Mouse (Mus musculus) hindbrain, postnatal 0 days (tissue): Measurements from ENCODE around the gene Tpd52l2. TPM values are rescaled to one million over a fixed set of nuclear protein-coding genes. Genes with fewer than 3 reads are reported as not detected.
A peak's percentile ranks its signal among the peaks of the same experiment; 100 is the strongest.

ENCODE experiments used
- ATAC-seq: fragments of 200-750 bp; cut with Nextera tagmentation; 2 replicates; pipeline ENCODE4 v1.8.0; 2017; ENCODE audit warnings: mild to moderate bottlenecking, moderate TSS enrichment, moderate library complexity
- DNase-seq: peaks from one replicate; pipeline ENCODE4 v3.0.0-alpha.2; 2015; ENCODE audit warnings: low spot score
- H3K27ac ChIP-seq: fragments of 300-500 bp; sonication (generic); 2 replicates; pipeline ENCODE4 v1.5.1; 2014; ENCODE audit warnings: mild to moderate bottlenecking
- H3K27me3 ChIP-seq: fragments of 300-500 bp; sonication (generic); 2 replicates; pipeline ENCODE4 v1.6.1; 2014; ENCODE audit warnings: low read length, mixed read lengths; ENCODE audit not compliant: insufficient read depth
- H3K36me3 ChIP-seq: fragments of 300-500 bp; sonication (generic); 2 replicates; pipeline ENCODE4 v1.6.1; 2014; ENCODE audit warnings: low read length, mixed read lengths; ENCODE audit not compliant: insufficient read depth
- H3K4me1 ChIP-seq: fragments of 300-500 bp; sonication (generic); 2 replicates; pipeline ENCODE4 v1.6.1; 2014; ENCODE audit warnings: antibody characterized with exemption, low read length, mixed read lengths; ENCODE audit not compliant: insufficient read depth
- H3K4me2 ChIP-seq: fragments of 300-500 bp; sonication (generic); 2 replicates; pipeline ENCODE4 v1.6.1; 2014; ENCODE audit warnings: low read depth, mild to moderate bottlenecking, low read length, moderate library complexity, mixed read lengths
- H3K4me3 ChIP-seq: fragments of 300-500 bp; sonication (generic); 2 replicates; pipeline ENCODE4 v1.5.1; 2014; ENCODE audit warnings: low read length
- H3K9ac ChIP-seq: fragments of 300-500 bp; sonication (generic); replicated peaks from 2 replicates; pipeline ENCODE4 v1.6.1; 2014; ENCODE audit warnings: mild to moderate bottlenecking, low read length, moderate library complexity, mixed read lengths
- H3K9me3 ChIP-seq: fragments of 300-500 bp; sonication (generic); 2 replicates; pipeline ENCODE4 v1.6.1; 2016; ENCODE audit warnings: low read length, mixed read lengths
- CTCF ChIP-seq: IDR thresholded peaks from 2 replicates; pipeline ENCODE4 v1.5.1; 2016; ENCODE audit warnings: antibody characterized with exemption, control low read depth, low read depth
- WGBS: fragments of 180-500 bp; shearing (Covaris S2); extraction: QIAGEN DNeasy Blood & Tissue Kit; methylation state at CpG from one replicate; pipeline ENCODE4 v1.1.7; 2014; 5-methylcytosine and 5-hydroxymethylcytosine counted together
- polyA plus RNA-seq: library from polyadenylated mRNA; unstranded; fragments of >200 nt; fragmentation: Nextera tagmentation; extraction: Ambion mirVana; gene quantifications from 2 replicates; pipeline ENCODE4 v1.2.1, GENCODE M21; 2015
- total RNA-seq: library from RNA; depleted of rRNA; stranded (reverse); fragments of >200 nt; gene quantifications from 2 replicates; pipeline ENCODE4 v1.2.3, GENCODE M21; 2014

The Tpd52l2 gene
- total and polyA plus RNA-seq, 2 experiments from 2014 or later: 92.5 to 127 TPM

DNA sequence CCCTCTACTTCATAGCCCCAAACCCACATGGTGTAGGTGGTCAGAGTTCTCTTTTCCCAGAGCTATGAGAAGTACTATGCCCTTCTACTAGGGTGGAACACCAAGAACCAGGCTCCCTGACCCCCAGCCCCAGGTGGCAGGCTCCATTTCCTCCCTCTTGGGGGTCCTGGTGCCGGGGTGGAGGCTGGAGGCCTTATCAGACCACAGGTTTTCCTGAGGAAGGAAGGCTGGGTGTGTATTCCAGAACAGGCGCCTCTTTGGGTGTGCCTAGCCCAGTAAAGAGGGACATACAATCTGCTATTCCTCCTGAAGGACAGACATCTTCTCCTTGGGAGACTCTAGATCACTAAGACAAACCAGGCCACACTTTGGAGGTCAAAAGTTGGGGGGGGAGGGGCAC is 26.7 kb upstream of the Tpd52l2 start:
- no peaks in the 10 kb centered on the region for H3K4me1 ChIP-seq
- no peaks in the 10 kb centered on the region for H3K27me3 ChIP-seq
- H3K36me3 ChIP-seq: no peaks in the 10 kb centered on the region
- no peaks in the 10 kb centered on the region for H3K9me3 ChIP-seq
- no peak overlapping the region for H3K4me2 ChIP-seq
- ATAC-seq (no peak), DNase-seq (no peak)
- H3K9ac ChIP-seq: no peak overlapping the region
- no peak overlapping the region for H3K4me3 ChIP-seq
- 92% methylated on average over 2 of the region's 2 CpGs for WGBS
- no peak overlapping the region for H3K27ac ChIP-seq
- no peak for TF ChIP-seq CTCF

DNA sequence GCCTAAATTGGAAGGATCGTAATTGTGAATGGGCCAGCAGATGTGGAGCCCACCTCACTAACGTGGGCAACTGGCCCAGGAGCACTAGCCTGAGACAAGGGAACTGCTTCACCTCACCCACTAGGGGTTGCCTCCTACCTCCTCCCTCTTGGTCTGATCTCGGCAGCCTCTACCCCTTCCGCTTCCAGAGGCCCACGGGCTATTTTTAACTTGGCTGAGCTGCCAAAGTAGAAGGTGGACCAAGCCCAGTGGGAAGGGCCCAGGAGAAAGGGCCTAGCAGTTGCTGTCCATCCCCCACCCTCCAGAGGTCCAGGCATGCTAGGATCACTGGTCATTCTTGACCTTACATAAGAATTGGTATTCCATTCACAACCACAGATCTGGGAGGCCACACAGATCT is 25.7 kb upstream of the Tpd52l2 start:
- Histone ChIP-seq H3K9me3 (no peaks in the 10 kb centered on the region), H3K4me2 (no peak overlapping the region), H3K27me3 (no peaks in the 10 kb centered on the region), H3K4me1 (no peaks in the 10 kb centered on the region), H3K27ac (no peak overlapping the region), H3K9ac (no peak overlapping the region), H3K4me3 (no peak overlapping the region), H3K36me3 (no peaks in the 10 kb centered on the region)
- no peak for ATAC-seq
- DNase-seq: no peak
- 44% methylated on average over 5 of the region's 5 CpGs for WGBS
- TF ChIP-seq CTCF: no peak

- 67% methylated on average over 1 of the region's 1 CpGs for WGBS
- Histone ChIP-seq H3K4me1 (no peaks in the 10 kb centered on the region), H3K4me2 (no peak overlapping the region), H3K9me3 (no peaks in the 10 kb centered on the region), H3K27ac (no peak overlapping the region), H3K9ac (no peak overlapping the region), H3K36me3 (no peaks in the 10 kb centered on the region), H3K4me3 (no peak overlapping the region), H3K27me3 (no peaks in the 10 kb centered on the region)
- DNase-seq: no peak
- TF ChIP-seq CTCF: no peak
- ATAC-seq: no peak
Observed at GRCm38 (mm10) chr2:181472256-181472827, 24.6 kb upstream of the Tpd52l2 start.

DNA sequence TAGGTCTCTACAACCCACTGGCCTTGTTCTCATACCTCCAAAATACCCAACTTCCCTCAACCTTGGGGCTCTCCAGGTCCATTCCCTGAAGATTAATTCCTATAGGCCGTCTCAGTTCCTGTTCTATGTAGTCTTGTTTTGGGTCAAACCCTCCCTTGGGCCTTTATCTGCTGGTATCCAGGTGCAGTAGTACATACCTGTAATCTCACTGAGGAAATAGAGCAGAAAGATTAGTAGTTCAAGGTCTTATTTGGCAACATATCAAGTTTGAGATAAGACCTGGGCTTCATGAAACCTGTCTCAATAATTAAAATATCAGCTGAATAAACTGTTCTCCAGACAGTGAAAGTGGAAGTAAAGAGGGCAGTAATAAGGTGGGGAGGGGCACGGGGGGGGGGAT is 13.8 kb upstream of the Tpd52l2 start:
- Histone ChIP-seq H3K9me3 (no peaks in the 10 kb centered on the region), H3K4me3 (no peak overlapping the region), H3K27ac (no peak overlapping the region), H3K36me3 (no peaks in the 10 kb centered on the region), H3K9ac (no peak overlapping the region), H3K27me3 (no peaks in the 10 kb centered on the region), H3K4me2 (no peak overlapping the region), H3K4me1 (no peaks in the 10 kb centered on the region)
- TF ChIP-seq CTCF: no peak
- DNase-seq (no peak), ATAC-seq (no peak)
- WGBS: 46% methylated on average over 2 of the region's 2 CpGs

GRCm38 (mm10) chr2:181483562-181484318 is 13.2 kb upstream of the Tpd52l2 start:
- WGBS: 29% methylated on average over 7 of the region's 7 CpGs
- H3K9me3 ChIP-seq: no peaks in the 10 kb centered on the region
- DNase-seq: peak; percentile 37

DNA sequence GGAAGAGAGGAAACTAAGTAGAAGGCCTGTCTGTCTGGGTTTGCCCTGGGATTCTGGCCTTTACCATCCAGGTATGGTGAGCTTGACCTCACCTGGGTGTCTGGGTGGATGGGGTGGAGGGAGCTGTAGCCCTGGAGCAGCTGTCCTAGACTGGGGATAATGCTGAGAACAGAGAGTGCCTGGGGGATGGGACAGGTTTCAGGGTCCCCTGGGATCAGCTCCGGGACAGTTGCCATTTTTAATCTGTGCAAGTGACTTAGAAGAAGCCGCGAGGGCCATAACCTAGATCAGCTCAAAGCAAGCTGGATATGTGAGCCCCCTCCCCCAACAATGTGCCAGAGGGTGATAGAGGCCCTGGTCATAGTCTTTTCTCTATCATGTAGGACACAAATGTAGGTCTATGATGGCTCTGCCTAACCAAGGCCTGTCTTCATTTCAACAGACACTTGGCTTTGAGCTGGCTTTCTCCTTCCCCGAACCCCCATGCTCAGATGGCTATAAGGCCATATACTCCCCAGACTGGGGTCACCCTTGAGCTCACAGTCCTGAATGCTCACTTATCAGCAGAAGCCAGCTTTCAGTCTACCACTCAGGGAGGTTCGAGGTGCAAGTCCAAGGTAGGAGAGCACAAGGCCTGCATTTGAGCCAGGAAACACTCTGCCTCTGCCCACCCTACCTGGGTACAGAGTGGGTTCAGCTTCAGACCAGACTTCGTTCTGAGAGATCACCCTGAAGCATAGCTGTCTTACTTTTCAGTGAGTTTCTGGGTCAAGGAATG is 12.3 kb upstream of the Tpd52l2 start:
- H3K27ac ChIP-seq: no peak overlapping the region
- ATAC-seq (no peak), DNase-seq (no peak)
- 68% methylated on average over 6 of the region's 6 CpGs for WGBS
- no peak overlapping the region for H3K9ac ChIP-seq
- no peaks in the 10 kb centered on the region for H3K27me3 ChIP-seq
- H3K9me3 ChIP-seq: no peaks in the 10 kb centered on the region
- H3K4me2 ChIP-seq: no peak overlapping the region
- no peak overlapping the region for H3K4me3 ChIP-seq
- no peaks in the 10 kb centered on the region for H3K36me3 ChIP-seq
- no peak for TF ChIP-seq CTCF
- H3K4me1 ChIP-seq: no peaks in the 10 kb centered on the region

More at GRCm38 (mm10) chr2:181483562-181484318, 13.2 kb upstream of the Tpd52l2 start:
- H3K36me3 ChIP-seq: no peaks in the 10 kb centered on the region
- ATAC-seq: no peak
- H3K4me2 ChIP-seq: no peak overlapping the region
- H3K4me3 ChIP-seq: no peak overlapping the region
- H3K9ac ChIP-seq: no peak overlapping the region
- H3K27me3 ChIP-seq: no peaks in the 10 kb centered on the region
- H3K4me1 ChIP-seq: no peaks in the 10 kb centered on the region
- no peak overlapping the region for H3K27ac ChIP-seq
- peak; percentile 55 for TF ChIP-seq CTCF
